Mouse (Mus musculus) C2C12 (cell line): Measurements from ENCODE around the gene Aste1. TPM values are rescaled to one million over a fixed set of nuclear protein-coding genes. Genes with fewer than 3 reads are reported as not detected.

Source experiments
- H3K27me3 ChIP-seq: one replicate; pipeline ENCODE4 v1.6.1; 2011; ENCODE audit not compliant: control insufficient read depth, insufficient read depth, insufficient read length
- H3K36me3 ChIP-seq: one replicate; pipeline ENCODE4 v1.6.1; 2011; ENCODE audit not compliant: control insufficient read depth, insufficient read depth
- H3K4me3 ChIP-seq: one replicate; pipeline ENCODE4 v1.5.1; 2011; ENCODE audit warnings: mild to moderate bottlenecking, control low read depth; ENCODE audit not compliant: poor library complexity, insufficient read depth, severe bottlenecking
- H3K79me2 ChIP-seq: one replicate; pipeline ENCODE4 v1.6.1; 2011; ENCODE audit not compliant: control insufficient read depth, insufficient read depth
- H3K79me3 ChIP-seq: one replicate; pipeline ENCODE4 v1.6.1; 2011; ENCODE audit warnings: low read depth, control low read depth
- H3ac ChIP-seq: one replicate; pipeline ENCODE3; 2011; ENCODE audit warnings: low read depth; ENCODE audit not compliant: control insufficient read depth, insufficient read length
- CEBPB ChIP-seq: IDR thresholded peaks from one replicate; pipeline ENCODE4 v1.6.1; 2011; ENCODE audit warnings: low read depth, mild to moderate bottlenecking, control low read depth, moderate library complexity
- CTCF ChIP-seq: IDR thresholded peaks from one replicate; pipeline ENCODE4 v1.5.1; 2011; ENCODE audit not compliant: control insufficient read depth, insufficient read depth, insufficient read length
- FOSL1 ChIP-seq: IDR thresholded peaks from one replicate; pipeline ENCODE4 v1.8.0; 2011; ENCODE audit warnings: mild to moderate bottlenecking, low read length; ENCODE audit not compliant: poor library complexity, insufficient read depth, severe bottlenecking
- MAX ChIP-seq: IDR thresholded peaks from one replicate; pipeline ENCODE4 v1.6.1; 2011; ENCODE audit warnings: mild to moderate bottlenecking, control low read depth
- MYOD1 ChIP-seq: IDR thresholded peaks from one replicate; pipeline ENCODE4 v1.6.1; 2011; ENCODE audit warnings: low read depth; ENCODE audit not compliant: control insufficient read depth, insufficient read length
- MYOG ChIP-seq: IDR thresholded peaks from one replicate; pipeline ENCODE4 v1.6.1; 2011; ENCODE audit not compliant: control insufficient read depth, insufficient read length; ENCODE audit errors: extremely low read depth
- USF1 ChIP-seq: IDR thresholded peaks from one replicate; pipeline ENCODE4 v1.6.1; 2011; ENCODE audit warnings: low read depth, mild to moderate bottlenecking, control low read depth, moderate library complexity
- long read RNA-seq, 2 experiments: library from polyadenylated mRNA; unstranded; transcript quantifications; one replicate each; pipeline ENCODE4 v2.0.0; 2019 to 2020
- polyA plus RNA-seq: library from polyadenylated mRNA; unstranded; fragments of >200 nt; fragmentation: generic; extraction: Trizol; gene quantifications from one replicate; pipeline ENCODE4 v1.2.1, GENCODE M21; 2012; ENCODE audit warnings: missing spikeins

Aste1 gene
- polyA plus RNA-seq, result 3.3 TPM
- long read RNA-seq, experiment 1, partial matches to known transcripts, result 0 of 3 reads
- long read RNA-seq, experiment 1, other reads (novel, unspliced or antisense), result 2 of 3 reads
- long read RNA-seq, experiment 2, transcript Aste1-201 (5 exons, 2,755 nt), result major isoform, 23 of 63 reads
- long read RNA-seq, experiment 2, partial matches to known transcripts, result 1 of 63 reads
- long read RNA-seq, experiment 2, other reads (novel, unspliced or antisense), result 38 of 63 reads

DNA sequence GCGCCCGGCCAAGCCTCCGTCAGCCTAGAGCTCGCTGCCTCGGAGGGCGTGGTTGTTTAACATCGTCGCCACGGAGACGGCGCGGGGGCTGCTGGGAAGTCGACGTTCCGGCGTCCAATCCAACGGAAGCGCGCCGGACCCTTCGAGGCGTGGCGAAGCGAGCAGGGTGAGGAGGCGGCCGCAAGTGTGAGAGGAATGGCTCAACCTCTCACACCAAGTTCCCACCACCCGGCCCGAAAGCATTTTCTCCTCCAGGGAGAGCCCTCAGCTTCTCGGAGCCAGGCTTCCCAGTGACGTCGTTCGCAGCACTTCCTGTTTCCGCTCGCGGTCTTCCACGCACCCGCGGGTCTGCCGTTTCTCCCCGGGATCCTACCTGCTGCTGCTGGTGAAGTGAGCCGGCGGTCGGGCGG, at the start of gene Aste1, which contains the start of gene Nek11:
Gene Aste1, plus strand, starts transcription at position 175 of the 410 bp plus-strand sequence.
Gene Nek11, minus strand, starts transcription at position 307 of the 410 bp plus-strand sequence.
- Histone ChIP-seq H3K79me3 (peaks cover 16% of the 10 kb centered on the region), H3K4me3 (peak within 1 kb of the TSS; percentile 46), H3K36me3 (peaks cover 20% of the 10 kb centered on the region), H3K27me3 (no peaks in the 10 kb centered on the region), H3K79me2 (peaks cover 45% of the 10 kb centered on the region), H3ac (peak within 1 kb of the TSS; percentile 60)
- no peak for TF ChIP-seq MYOD1
- TF ChIP-seq CEBPB, result no peak
- TF ChIP-seq USF1, result no peak
- TF ChIP-seq FOSL1, result no peak
- TF ChIP-seq CTCF, result no peak
- TF ChIP-seq MAX, result no peak
- TF ChIP-seq MYOG, result no peak

DNA sequence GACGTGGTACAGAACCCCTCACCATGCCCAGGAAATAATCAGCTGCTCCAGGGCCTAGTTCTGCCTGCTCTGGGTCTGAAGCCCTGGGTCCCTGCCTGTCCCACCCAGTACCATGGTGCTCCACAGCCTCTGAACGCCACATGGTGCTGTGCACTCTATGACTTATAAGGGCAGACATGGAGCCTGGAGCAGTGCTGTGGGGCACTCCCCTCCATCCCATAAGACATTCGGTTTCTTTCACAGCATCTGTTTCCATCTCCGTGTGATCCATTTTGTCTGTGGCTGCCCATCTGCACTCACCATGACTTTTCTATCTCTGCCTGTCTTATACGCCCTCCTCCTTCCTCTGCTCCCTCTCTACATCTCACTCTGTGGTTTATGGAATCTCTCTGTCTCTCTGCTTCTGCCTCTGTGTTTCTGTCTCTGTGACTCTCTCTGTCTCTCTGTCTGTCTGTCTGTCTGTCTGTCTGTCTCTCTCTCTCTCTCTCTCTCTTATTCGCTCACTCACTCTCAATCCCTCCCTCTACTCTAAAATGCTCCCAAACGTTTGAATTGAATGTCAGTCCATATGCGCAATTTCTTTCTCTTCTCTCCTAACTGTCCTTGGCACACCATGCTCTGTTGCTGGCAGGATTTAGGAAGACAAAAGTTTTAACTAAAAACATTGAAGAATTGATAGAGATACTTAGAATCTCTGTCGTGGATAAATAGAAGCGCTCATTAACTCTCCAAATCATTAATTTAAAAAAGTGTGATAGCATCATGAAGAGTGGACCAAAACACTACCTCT, 46.8 kb upstream of the Aste1 start:
- Histone ChIP-seq H3K79me3 (no peaks in the 10 kb centered on the region), H3ac (no peak overlapping the region), H3K79me2 (no peaks in the 10 kb centered on the region), H3K27me3 (no peaks in the 10 kb centered on the region), H3K4me3 (no peak overlapping the region), H3K36me3 (no peaks in the 10 kb centered on the region)
- TF ChIP-seq MYOG, result no peak
- no peak for TF ChIP-seq USF1
- no peak for TF ChIP-seq MAX
- no peak for TF ChIP-seq CEBPB
- no peak for TF ChIP-seq CTCF
- TF ChIP-seq FOSL1, result no peak
- TF ChIP-seq MYOD1, result no peak

DNA sequence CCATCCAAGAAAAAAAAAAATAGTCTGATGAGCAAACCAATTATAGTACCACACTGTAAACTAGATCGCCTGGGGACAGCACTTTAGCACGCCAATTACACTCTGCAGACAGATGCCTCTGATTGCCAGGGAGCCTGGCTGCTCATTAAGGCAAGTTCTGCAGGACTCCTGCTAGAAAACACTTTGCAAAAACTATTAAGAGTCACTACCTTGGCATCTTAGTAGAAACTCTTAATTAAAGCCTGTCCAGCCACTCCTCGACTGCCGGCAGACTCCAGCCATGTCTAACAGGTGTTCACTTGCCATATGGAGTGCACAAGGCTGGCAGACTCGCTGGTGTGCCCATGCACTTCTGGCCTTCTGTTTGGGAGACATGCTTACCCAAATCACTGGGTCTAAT, 46.2 kb upstream of the Aste1 start:
- Histone ChIP-seq H3K36me3 (no peaks in the 10 kb centered on the region), H3K4me3 (no peak overlapping the region), H3K27me3 (no peaks in the 10 kb centered on the region), H3ac (no peak overlapping the region), H3K79me3 (no peaks in the 10 kb centered on the region), H3K79me2 (no peaks in the 10 kb centered on the region)
- TF ChIP-seq MAX (no peak), MYOD1 (no peak), FOSL1 (no peak), CEBPB (no peak), CTCF (no peak), MYOG (no peak), USF1 (no peak)

DNA sequence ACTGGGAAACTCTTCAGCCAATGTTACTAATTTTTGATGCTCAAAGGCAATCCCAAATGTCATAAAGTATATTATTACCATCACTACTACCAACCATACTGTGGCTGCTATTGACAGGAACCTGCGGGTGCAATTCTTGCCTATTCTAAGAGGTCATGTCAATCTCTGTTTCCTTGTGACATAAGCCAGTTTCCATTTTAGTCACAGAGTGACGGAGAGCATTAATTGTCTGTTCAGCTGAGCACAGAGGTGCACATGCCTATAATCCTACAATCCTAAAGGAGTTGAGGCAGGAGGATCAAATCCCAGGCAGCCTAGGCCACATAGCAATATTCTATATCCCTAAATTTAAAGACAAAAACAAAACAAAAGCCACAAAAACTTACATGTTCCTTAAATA, 33.0 kb upstream of the Aste1 start:
- Histone ChIP-seq H3K27me3 (no peaks in the 10 kb centered on the region), H3K36me3 (no peaks in the 10 kb centered on the region), H3K4me3 (no peak overlapping the region), H3K79me3 (no peaks in the 10 kb centered on the region), H3ac (no peak overlapping the region), H3K79me2 (no peaks in the 10 kb centered on the region)
- TF ChIP-seq CEBPB (no peak), CTCF (no peak), MYOG (no peak), MYOD1 (no peak), FOSL1 (no peak), USF1 (no peak), MAX (no peak)

DNA sequence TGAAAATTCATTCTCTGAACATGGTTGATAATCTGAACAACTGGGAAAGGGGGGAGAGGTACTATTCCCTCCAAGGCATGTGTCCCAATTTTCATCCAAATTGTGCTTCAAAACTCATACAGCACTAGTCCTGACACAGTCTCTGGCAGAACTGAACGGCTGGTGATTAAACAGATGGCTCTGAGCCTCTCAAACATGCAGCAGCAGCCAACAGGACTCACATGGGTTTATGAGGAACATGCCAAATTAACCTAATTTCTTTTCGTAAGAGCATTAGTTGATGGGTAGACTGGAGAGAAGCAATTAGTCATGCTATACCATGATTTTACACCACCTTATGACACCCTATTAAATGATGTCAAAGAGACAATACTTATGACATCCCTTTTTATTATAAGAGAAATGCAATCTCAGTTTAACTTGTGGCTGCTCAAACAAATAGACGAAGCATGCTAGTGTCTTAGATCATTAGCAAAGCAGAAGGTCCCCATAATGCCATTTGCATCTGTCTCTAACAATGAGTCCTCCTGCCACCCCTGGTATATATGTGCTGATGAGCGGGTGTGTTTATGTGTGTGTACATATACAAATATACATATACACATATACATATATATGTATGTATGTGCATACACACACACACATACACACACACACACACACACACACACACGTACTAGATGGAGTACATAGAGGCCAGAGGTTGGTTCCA, 31.5 kb upstream of the Aste1 start:
- Histone ChIP-seq H3K79me2 (no peaks in the 10 kb centered on the region), H3K27me3 (no peaks in the 10 kb centered on the region), H3K79me3 (no peaks in the 10 kb centered on the region), H3ac (no peak overlapping the region), H3K4me3 (no peak overlapping the region), H3K36me3 (no peaks in the 10 kb centered on the region)
- TF ChIP-seq MAX, result no peak
- TF ChIP-seq FOSL1, result no peak
- TF ChIP-seq CTCF, result no peak
- no peak for TF ChIP-seq USF1
- TF ChIP-seq MYOG, result no peak
- TF ChIP-seq CEBPB, result no peak
- TF ChIP-seq MYOD1, result no peak
